Comparison of ENCODE assay signal across 8 mouse cellular contexts in the genomic region with DNA sequence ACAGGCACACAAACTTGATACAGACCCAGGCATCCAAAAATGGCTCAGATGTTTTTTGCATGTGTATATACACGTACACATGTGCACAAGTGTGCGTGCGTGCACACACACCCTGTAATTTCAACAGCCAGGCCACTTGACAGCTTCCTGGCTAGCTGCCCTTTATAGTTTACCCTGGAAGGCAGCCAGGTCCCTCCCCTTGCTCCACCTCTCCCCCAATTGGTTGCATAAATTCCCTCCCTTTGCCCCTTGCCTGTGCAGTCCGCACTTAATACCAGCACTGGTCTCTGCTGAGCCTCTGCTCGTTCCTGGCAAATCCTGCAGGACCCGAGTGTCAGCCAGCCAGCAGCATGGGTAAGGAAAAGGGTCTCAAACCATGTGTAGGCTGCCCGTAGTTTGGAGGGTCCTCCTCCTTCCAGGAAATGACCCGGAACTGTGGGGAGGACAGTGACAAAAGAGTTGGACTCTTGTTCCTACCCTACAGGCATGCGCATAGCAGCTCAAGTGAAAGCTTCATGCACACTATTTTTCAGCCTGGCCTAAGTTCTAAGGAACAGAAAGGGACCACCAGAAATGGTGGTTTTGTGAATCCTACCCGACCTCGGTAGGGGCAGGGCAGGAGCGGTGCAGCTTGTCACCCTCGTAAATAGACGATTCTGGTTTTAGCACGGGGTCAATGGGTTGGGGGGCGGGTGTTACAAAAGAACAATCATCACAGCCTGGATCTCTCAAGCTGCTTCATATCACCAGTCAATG. TPM values are rescaled to one million over a fixed set of nuclear protein-coding genes. Genes with fewer than 3 reads are reported as not detected.
DNase-seq lines count a peak whose midpoint lies in the region; ATAC-seq and TF ChIP-seq lines count a peak whose summit lies in the region.

A gene (plus strand): TSS at position 248 of the 756 bp plus-strand sequence.

- no peaks in the 10 kb centered on the region for H3K27me3 ChIP-seq in hindbrain, postnatal 0 days (ENCODE audit: insufficient read depth, low read length)

- DNase-seq in adrenal gland, adult 2 months: peak; percentile 94
- peak; percentile 43 for DNase-seq in embryo, embryonic 11.5 days (ENCODE audit: low read depth, low spot score)
- peak; percentile 74 for DNase-seq in gastrocnemius, postnatal 14 days
- DNase-seq in hindbrain, postnatal 0 days (ENCODE audit: low spot score): peak; percentile 79
- DNase-seq in left cerebral cortex, adult 2 months (ENCODE audit: extremely low spot score in 1 of 2, low spot score in 2 of 2): peak; percentile 39
- peak; percentile 95 to 96 for DNase-seq in lung, postnatal 4 days
- peak; percentile 90 for DNase-seq in retina, postnatal 1 day

- ATAC-seq in hindbrain, postnatal 0 days: peak; percentile 91
- no peak for ATAC-seq in activated CD4-positive, CD25-positive, alpha-beta regulatory T cell, adult 4 months

- no peaks in the 10 kb centered on the region for H3K36me3 ChIP-seq in hindbrain, postnatal 0 days (ENCODE audit: insufficient read depth, low read length)

- H3K9me3 ChIP-seq in hindbrain, postnatal 0 days (ENCODE audit: low read length): no peaks in the 10 kb centered on the region

- H3K4me3 ChIP-seq in hindbrain, postnatal 0 days (ENCODE audit: low read length): peak within 1 kb of the TSS; percentile 27
- peak within 1 kb of the TSS; percentile 33 for H3K4me3 ChIP-seq in left cerebral cortex, adult 2 months

- peak within 1 kb of the TSS; percentile 46 for H3K4me2 ChIP-seq in hindbrain, postnatal 0 days (ENCODE audit: low read depth, low read length)

- no peaks in the 10 kb centered on the region for H3K4me1 ChIP-seq in hindbrain, postnatal 0 days (ENCODE audit: insufficient read depth, low read length)

- 0 out of 2 replicates have a peak within 1 kb of the TSS, but pooled peaks have one; percentile 30 for H3K9ac ChIP-seq in hindbrain, postnatal 0 days (replicated peaks; ENCODE audit: low read length)

- WGBS in hindbrain, postnatal 0 days: 21% methylated on average over 16 of the region's 16 CpGs

- no peak for TF ChIP-seq CTCF in hindbrain, postnatal 0 days (IDR thresholded peaks at IDR 0.05; ENCODE audit: low read depth)
- TF ChIP-seq CTCF in left cerebral cortex, adult 2 months (IDR thresholded peaks at IDR 0.05): no peak

- intact Hi-C loops in gastrocnemius, postnatal 14 days (cut with DNase I; ENCODE audit: low total_unique reads): no loop called here
- intact Hi-C loops in left cerebral cortex, adult 2 months (cut with DNase I): loop anchor here (10.0 kb wide), 1 partner anchor 238 kb away; a partner anchor contains a TSS

- H3K27ac ChIP-seq in hindbrain, postnatal 0 days: peak within 1 kb of the TSS; percentile 77
- H3K27ac ChIP-seq in left cerebral cortex, adult 2 months: peak within 1 kb of the TSS; percentile 67

RNA-seq across cellular contexts. Expression of the gene that starts here (rescaled TPM):
- 10 to 100 TPM; 47.5 to 52.7 TPM for total RNA-seq in adrenal gland, adult 2 months (2021)
- 102 and 126 TPM in 2 replicates for polyA plus RNA-seq in adrenal gland, adult 2 months (2012; rRNA removed)
- 1 to 10 TPM; 8.9 to 9.5 TPM for total RNA-seq in gastrocnemius, postnatal 14 days (2021)
- 32.8 and 36.5 TPM in 2 replicates for total RNA-seq in hindbrain, postnatal 0 days (2014; rRNA removed)
- 19.9 and 21.3 TPM in 2 replicates for polyA plus RNA-seq in hindbrain, postnatal 0 days (2015; fragmentation: Nextera tagmentation; extraction: Ambion mirVana)
- total RNA-seq in left cerebral cortex, adult 2 months (2021): 10 to 100 TPM in 1 of 2 experiments, 1 to 10 TPM in 1; 7.9 to 10.0 TPM
- 1 to 10 TPM; 4.5 to 4.6 TPM for polyA plus RNA-seq in activated CD4-positive, CD25-positive, alpha-beta regulatory T cell, adult 4 months (2017; shearing (Covaris generic))

Comparison
In these comparisons a context has a peak if more than half of its experiments do, and no peak if none do; other contexts are left out.
1. DNase-seq: peak in every context shown above with its lines; median percentile 96 in lung, postnatal 4 days; 94 in adrenal gland, adult 2 months; 90 in retina, postnatal 1 day; 79 in hindbrain, postnatal 0 days; 74 in gastrocnemius, postnatal 14 days; 43 in embryo, embryonic 11.5 days; 39 in left cerebral cortex, adult 2 months.